In the genomic region with DNA sequence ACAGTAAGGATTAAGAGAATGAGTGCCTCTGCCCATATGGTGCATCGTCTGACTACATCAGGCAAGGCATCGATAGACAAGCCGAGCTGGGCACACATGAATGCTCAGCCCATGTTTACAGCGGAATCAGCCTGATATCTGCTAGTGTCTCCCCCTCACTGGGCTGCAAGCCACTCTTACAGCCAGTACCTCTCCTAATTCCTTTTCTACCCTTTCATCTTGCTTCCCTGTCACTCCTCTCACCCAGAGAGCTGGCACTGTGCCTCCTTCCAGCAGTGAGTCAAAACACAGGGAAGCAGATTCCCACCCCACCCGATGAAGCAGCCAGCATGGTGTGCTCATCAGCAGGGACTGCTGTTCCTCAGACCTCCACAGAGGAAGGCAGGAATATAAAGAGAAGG, we compare ENCODE assay signal across 9 mouse cellular contexts.
A peak's percentile ranks its signal among the peaks of the same experiment; 100 is the strongest.
DNase-seq lines count a peak whose midpoint lies in the region; ATAC-seq and TF ChIP-seq lines count a peak whose summit lies in the region.
"Had no signal": no experiment of that assay in that cellular context is flagged by ENCODE, and none has a peak within 500 bp of the region (broad histone marks: within the 10 kb centered on the region; RNA-seq: fewer than 3 reads in every experiment).

No protein-coding gene starts in this region.

- TF ChIP-seq POLR2A in lung, adult 2 months (IDR thresholded peaks at IDR 0.05; ENCODE audit: borderline replicate concordance, extremely low read depth, low read depth, low read length), result no peak

- no peak overlapping the region for H3K27ac ChIP-seq in lung, embryonic 14.5 days (ENCODE audit: low read depth)
- H3K27ac ChIP-seq: embryonic facial prominence, embryonic 12.5 days had no signal

- peak; percentile 17 for DNase-seq in lung, embryonic 14.5 days
- no peak for DNase-seq in lung, adult 2 months
- DNase-seq in cerebellum, postnatal 25 days, result peak; percentile 59 to 71
- peak; percentile 30 for DNase-seq in layer of hippocampus, adult 9-10 months (ENCODE audit: low spot score)
- peak; percentile 10 for DNase-seq in ovary, postnatal 14 days (ENCODE audit: low spot score)
- no peak for DNase-seq in embryo, embryonic 10.5 days (ENCODE audit: low spot score)
- no peak for DNase-seq in urinary bladder, adult 18-20 months (ENCODE audit: low spot score in 2 of 2)
- no peak for DNase-seq in heart, adult 8-10 months (ENCODE audit: low spot score)

- H3K9ac ChIP-seq in lung, embryonic 14.5 days, result no peak overlapping the region
- H3K9ac ChIP-seq: embryonic facial prominence, embryonic 12.5 days had no signal

- H3K9me3 ChIP-seq in lung, embryonic 14.5 days (ENCODE audit: low read depth, low read length), result no peaks in the 10 kb centered on the region
- H3K9me3 ChIP-seq: embryonic facial prominence, embryonic 12.5 days had no signal

- H3K4me1 ChIP-seq in lung, embryonic 14.5 days (ENCODE audit: insufficient read depth), result no peaks in the 10 kb centered on the region
- no peaks in the 10 kb centered on the region for H3K4me1 ChIP-seq in lung, adult 2 months (ENCODE audit: control insufficient read depth, insufficient read depth, low read length)
- H3K4me1 ChIP-seq: embryonic facial prominence, embryonic 12.5 days had no signal

- H3K27me3 ChIP-seq in lung, embryonic 14.5 days (ENCODE audit: insufficient read depth, low read length), result no peaks in the 10 kb centered on the region
- H3K27me3 ChIP-seq: embryonic facial prominence, embryonic 12.5 days had no signal

- no peaks in the 10 kb centered on the region for H3K36me3 ChIP-seq in lung, embryonic 14.5 days (ENCODE audit: insufficient read depth)
- H3K36me3 ChIP-seq: embryonic facial prominence, embryonic 12.5 days had no signal

- 64% methylated on average over 5 of the region's 5 CpGs for whole genome bisulfite sequencing in lung, embryonic 14.5 days
- 68% methylated on average over 5 of the region's 5 CpGs for WGBS in lung, adult 2 months

- peak; percentile 28; the same call in 1 of the 2 replicates for ATAC-seq in lung, embryonic 14.5 days (ENCODE audit: insufficient read depth)

- no peak for TF ChIP-seq CTCF in lung, embryonic 14.5 days (IDR thresholded peaks at IDR 0.05; ENCODE audit: low read depth)
- no peak for TF ChIP-seq CTCF in lung, adult 2 months (IDR thresholded peaks at IDR 0.05; ENCODE audit: insufficient read depth, low read length)

- H3K4me2 ChIP-seq in lung, embryonic 14.5 days, result no peak overlapping the region
- H3K4me2 ChIP-seq: embryonic facial prominence, embryonic 12.5 days had no signal

- H3K4me3 ChIP-seq in lung, embryonic 14.5 days (ENCODE audit: low read depth, low read length), result no peak overlapping the region
- no peak overlapping the region for H3K4me3 ChIP-seq in lung, adult 2 months (replicated peaks; ENCODE audit: extremely low read depth, low read depth, low read length)
- H3K4me3 ChIP-seq: embryonic facial prominence, embryonic 12.5 days had no signal

Comparison
In these comparisons a context has a peak if more than half of its experiments do, and no peak if none do; other contexts are left out.
1. DNase-seq: peak in lung, embryonic 14.5 days (single experiment), cerebellum, postnatal 25 days (2 of 2), layer of hippocampus, adult 9-10 months (single experiment) and ovary, postnatal 14 days (single experiment); none in lung, adult 2 months (single experiment), embryo, embryonic 10.5 days (single experiment), urinary bladder, adult 18-20 months (0 of 2) and heart, adult 8-10 months (single experiment).